Mouse (Mus musculus) liver, embryonic 11.5 days (tissue): ENCODE results near the gene Wasl. TPM values are rescaled to one million over a fixed set of nuclear protein-coding genes. Genes with fewer than 3 reads are reported as not detected.

Source experiments
- ATAC-seq: fragments of 200-750 bp; cut with Nextera tagmentation; replicated peaks from 2 replicates; pipeline ENCODE4 v1.8.0; 2017; ENCODE audit warnings: moderate number of reproducible peaks, mild to moderate bottlenecking, moderate TSS enrichment, moderate library complexity; ENCODE audit not compliant: low FRiP score
- DNase-seq: peaks from one replicate; pipeline ENCODE4 v3.0.0-alpha.2; 2017; ENCODE audit warnings: low spot score
- H3K27ac ChIP-seq: fragments of 300-500 bp; sonication (generic); 2 replicates; pipeline ENCODE4 v1.5.1; 2014; ENCODE audit warnings: mild to moderate bottlenecking, low read depth, low read length, control low read depth
- H3K27me3 ChIP-seq: fragments of 300-500 bp; sonication (generic); replicated peaks from 2 replicates; pipeline ENCODE4 v1.6.1; 2014; ENCODE audit warnings: low read length, mixed read lengths; ENCODE audit not compliant: control insufficient read depth, insufficient read depth
- H3K36me3 ChIP-seq: fragments of 300-500 bp; sonication (generic); 2 replicates; pipeline ENCODE4 v1.6.1; 2014; ENCODE audit warnings: mild to moderate bottlenecking, low read length, moderate library complexity, mixed read lengths; ENCODE audit not compliant: control insufficient read depth, insufficient read depth
- H3K4me1 ChIP-seq: fragments of 300-500 bp; sonication (generic); replicated peaks from 2 replicates; pipeline ENCODE4 v1.6.1; 2014; ENCODE audit warnings: low read length, mixed read lengths; ENCODE audit not compliant: control insufficient read depth, insufficient read depth
- H3K4me2 ChIP-seq: fragments of 300-500 bp; sonication (generic); 2 replicates; pipeline ENCODE4 v1.6.1; 2014; ENCODE audit warnings: mild to moderate bottlenecking, control low read depth, moderate library complexity
- H3K4me3 ChIP-seq: fragments of 300-500 bp; sonication (generic); 2 replicates; pipeline ENCODE4 v1.5.1; 2014; ENCODE audit warnings: low read depth, low read length, control low read depth
- H3K9ac ChIP-seq: fragments of 300-500 bp; sonication (generic); 2 replicates; pipeline ENCODE4 v1.6.1; 2014; ENCODE audit warnings: low read depth, low read length, control low read depth
- H3K9me3 ChIP-seq: fragments of 300-500 bp; sonication (generic); 2 replicates; pipeline ENCODE4 v1.6.1; 2016; ENCODE audit warnings: low read length, inconsistent platforms, mixed read lengths; ENCODE audit not compliant: control insufficient read depth
- WGBS: fragments of 180-500 bp; shearing (Covaris S2); extraction: QIAGEN DNeasy Blood & Tissue Kit; methylation state at CpG from one replicate; pipeline ENCODE4 v1.1.7; 2014; 5-methylcytosine and 5-hydroxymethylcytosine counted together
- polyA plus RNA-seq: library from polyadenylated mRNA; unstranded; fragments of >200 nt; fragmentation: Nextera tagmentation; extraction: Ambion mirVana; gene quantifications from 2 replicates; pipeline ENCODE4 v1.2.1, GENCODE M21; 2014

The Wasl gene
- polyA plus RNA-seq, 1 experiment from 2014 or later: 29.4 TPM

- Histone ChIP-seq H3K9ac (no peak overlapping the region), H3K4me2 (no peak overlapping the region), H3K4me1 (no peaks in the 10 kb centered on the region), H3K9me3 (no peaks in the 10 kb centered on the region), H3K27me3 (no peaks in the 10 kb centered on the region), H3K36me3 (peaks cover 8% of the 10 kb centered on the region; the same call in 1 of the 2 replicates), H3K4me3 (no peak overlapping the region), H3K27ac (no peak overlapping the region)
- ATAC-seq (no peak), DNase-seq (no peak)
- 97% methylated on average over 6 of the region's 6 CpGs for WGBS
Measured at GRCm38 (mm10) chr6:24613346-24613745, 51.5 kb downstream of the Wasl start.

- Histone ChIP-seq H3K36me3 (peaks cover 3% of the 10 kb centered on the region; the same call in 1 of the 2 replicates), H3K27me3 (no peaks in the 10 kb centered on the region), H3K4me2 (no peak overlapping the region), H3K9ac (no peak overlapping the region), H3K4me3 (no peak overlapping the region), H3K9me3 (no peaks in the 10 kb centered on the region), H3K4me1 (no peaks in the 10 kb centered on the region), H3K27ac (no peak overlapping the region)
- DNase-seq (no peak), ATAC-seq (no peak)
- WGBS: 90% methylated on average over 7 of the region's 7 CpGs
Measured at GRCm38 (mm10) chr6:24612074-24612755, 52.6 kb downstream of the Wasl start.

- DNase-seq (no peak), ATAC-seq (no peak)
- peaks cover 2% of the 10 kb centered on the region; the same call in 1 of the 2 replicates for H3K36me3 ChIP-seq
- H3K4me2 ChIP-seq: no peak overlapping the region
- WGBS: 83% methylated on average over 4 of the region's 4 CpGs
- H3K9ac ChIP-seq: no peak overlapping the region
- H3K9me3 ChIP-seq: no peaks in the 10 kb centered on the region
- no peaks in the 10 kb centered on the region for H3K4me1 ChIP-seq
- H3K27me3 ChIP-seq: no peaks in the 10 kb centered on the region
- H3K27ac ChIP-seq: no peak overlapping the region
- no peak overlapping the region for H3K4me3 ChIP-seq
Measured at GRCm38 (mm10) chr6:24610358-24610757, 54.5 kb downstream of the Wasl start.

GRCm38 (mm10) chr6:24609531-24609930, 55.3 kb downstream of the Wasl start:
- no peaks in the 10 kb centered on the region; the same call in 1 of the 2 replicates for H3K36me3 ChIP-seq
- H3K4me2 ChIP-seq: no peak overlapping the region
- H3K4me3 ChIP-seq: no peak overlapping the region
- no peak overlapping the region for H3K9ac ChIP-seq
- 69% methylated on average over 4 of the region's 4 CpGs for whole genome bisulfite sequencing
- DNase-seq (no peak), ATAC-seq (no peak)
- H3K9me3 ChIP-seq: no peaks in the 10 kb centered on the region
- H3K27ac ChIP-seq: no peak overlapping the region
- no peaks in the 10 kb centered on the region for H3K27me3 ChIP-seq
- no peaks in the 10 kb centered on the region for H3K4me1 ChIP-seq

GRCm38 (mm10) chr6:24608682-24609081, 56.1 kb downstream of the Wasl start:
- DNase-seq: no peak
- no peaks in the 10 kb centered on the region; the same call in 1 of the 2 replicates for H3K36me3 ChIP-seq
- WGBS: 82% methylated on average over 3 of the region's 3 CpGs

GRCm38 (mm10) chr6:24608129-24608528, 56.7 kb downstream of the Wasl start:
- Histone ChIP-seq H3K4me2 (no peak overlapping the region), H3K36me3 (no peaks in the 10 kb centered on the region; the same call in 1 of the 2 replicates), H3K27me3 (no peaks in the 10 kb centered on the region), H3K27ac (no peak overlapping the region), H3K9ac (no peak overlapping the region), H3K4me1 (no peaks in the 10 kb centered on the region), H3K9me3 (no peaks in the 10 kb centered on the region), H3K4me3 (no peak overlapping the region)
- ATAC-seq: no peak
- DNase-seq: no peak
- WGBS: 83% methylated on average over 4 of the region's 4 CpGs

More at GRCm38 (mm10) chr6:24608682-24609081, 56.1 kb downstream of the Wasl start:
- Histone ChIP-seq H3K4me3 (no peak overlapping the region), H3K4me1 (no peaks in the 10 kb centered on the region), H3K4me2 (no peak overlapping the region), H3K27me3 (no peaks in the 10 kb centered on the region), H3K9ac (no peak overlapping the region), H3K27ac (no peak overlapping the region), H3K9me3 (no peaks in the 10 kb centered on the region)
- no peak for ATAC-seq

GRCm38 (mm10) chr6:24607531-24607930, 57.3 kb downstream of the Wasl start:
- no peaks in the 10 kb centered on the region for H3K9me3 ChIP-seq
- WGBS: 90% methylated on average over 15 of the region's 15 CpGs
- no peaks in the 10 kb centered on the region for H3K27me3 ChIP-seq
- H3K4me3 ChIP-seq: no peak overlapping the region
- no peaks in the 10 kb centered on the region for H3K4me1 ChIP-seq
- ATAC-seq: no peak
- DNase-seq: no peak
- no peak overlapping the region for H3K4me2 ChIP-seq
- H3K9ac ChIP-seq: no peak overlapping the region
- H3K36me3 ChIP-seq: no peaks in the 10 kb centered on the region; the same call in 1 of the 2 replicates
- no peak overlapping the region for H3K27ac ChIP-seq

GRCm38 (mm10) chr6:24606512-24606911, 58.3 kb downstream of the Wasl start:
- Histone ChIP-seq H3K4me1 (no peaks in the 10 kb centered on the region), H3K9ac (no peak overlapping the region), H3K27me3 (no peaks in the 10 kb centered on the region), H3K36me3 (no peaks in the 10 kb centered on the region; the same call in 1 of the 2 replicates), H3K9me3 (no peaks in the 10 kb centered on the region), H3K4me2 (no peak overlapping the region), H3K27ac (no peak overlapping the region), H3K4me3 (no peak overlapping the region)
- DNase-seq (no peak), ATAC-seq (no peak)
- 76% methylated on average over 10 of the region's 10 CpGs for WGBS

- Histone ChIP-seq H3K36me3 (no peaks in the 10 kb centered on the region; the same call in 1 of the 2 replicates), H3K27me3 (no peaks in the 10 kb centered on the region), H3K4me3 (no peak overlapping the region), H3K9ac (no peak overlapping the region), H3K4me2 (no peak overlapping the region), H3K27ac (no peak overlapping the region), H3K4me1 (no peaks in the 10 kb centered on the region), H3K9me3 (no peaks in the 10 kb centered on the region)
- ATAC-seq: no peak
- 86% methylated on average over 8 of the region's 8 CpGs for WGBS
- no peak for DNase-seq
Measured at GRCm38 (mm10) chr6:24605631-24606030, 59.2 kb downstream of the Wasl start.
